Mouse (Mus musculus): Measurements from ENCODE around the gene Tcp11l2.

DNA sequence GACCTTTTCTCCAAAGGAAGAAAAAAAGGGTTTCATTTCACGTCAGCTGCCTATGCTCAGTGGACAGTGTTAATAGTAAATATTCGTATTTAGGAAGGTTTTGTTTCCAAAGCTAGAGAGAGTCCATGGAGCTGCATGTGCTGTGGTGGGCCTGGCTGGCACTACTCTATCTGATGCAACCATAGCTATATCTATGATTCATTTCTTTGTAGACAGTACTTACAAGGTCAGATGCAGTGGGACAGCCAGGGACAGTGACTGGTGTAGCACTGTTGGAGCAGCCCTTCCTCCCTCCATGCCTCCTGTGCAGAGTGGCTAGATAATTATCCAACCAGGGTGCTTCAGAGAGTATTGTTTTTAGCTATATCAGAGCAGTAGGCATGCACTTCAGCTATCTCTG lies 35.9 kb downstream of the Tcp11l2 start:
- TF ChIP-seq CTCF (IDR thresholded peaks at IDR 0.05; ENCODE audit: low read depth) (no peak), EP300 (IDR thresholded peaks at IDR 0.05; ENCODE audit: low read depth) (no peak)
